Mouse (Mus musculus) frontal cortex, postnatal 14 days (tissue): ENCODE measurements around the gene Kcnrg.

Experiments
- DNase-seq, 2 experiments: peaks; one replicate each; pipeline ENCODE4 v3.0.0; 2022; ENCODE audit warnings: low spot score in 2 of 2

Kcnrg gene

GRCm38 (mm10) chr14:61645547-61645946 is 38.3 kb downstream of the Kcnrg start:
- no peak for DNase-seq

- DNase-seq = peak in 1 of 2 experiments; percentile 22
These were observed 40.1 kb downstream of the Kcnrg start for GRCm38 (mm10) chr14:61647182-61647880.

GRCm38 (mm10) chr14:61647881-61648684 is 40.8 kb downstream of the Kcnrg start:
- peak in 1 of 2 experiments; percentile 14 for DNase-seq

GRCm38 (mm10) chr14:61648685-61649504 is 41.6 kb downstream of the Kcnrg start:
- peak; percentile 89 to 91 for DNase-seq

GRCm38 (mm10) chr14:61650291-61650960 is 43.2 kb downstream of the Kcnrg start:
- DNase-seq = peak in 1 of 2 experiments; percentile 19

- DNase-seq = no peak
These were observed 49.2 kb downstream of the Kcnrg start for GRCm38 (mm10) chr14:61656469-61656868.

GRCm38 (mm10) chr14:61661496-61661895 is 54.2 kb downstream of the Kcnrg start:
- DNase-seq = no peak

- DNase-seq = no peak
These were observed 55.0 kb downstream of the Kcnrg start for GRCm38 (mm10) chr14:61662307-61662706.
